Mouse (Mus musculus): Measurements from ENCODE around the gene Grcc10.

The Grcc10 gene

DNA sequence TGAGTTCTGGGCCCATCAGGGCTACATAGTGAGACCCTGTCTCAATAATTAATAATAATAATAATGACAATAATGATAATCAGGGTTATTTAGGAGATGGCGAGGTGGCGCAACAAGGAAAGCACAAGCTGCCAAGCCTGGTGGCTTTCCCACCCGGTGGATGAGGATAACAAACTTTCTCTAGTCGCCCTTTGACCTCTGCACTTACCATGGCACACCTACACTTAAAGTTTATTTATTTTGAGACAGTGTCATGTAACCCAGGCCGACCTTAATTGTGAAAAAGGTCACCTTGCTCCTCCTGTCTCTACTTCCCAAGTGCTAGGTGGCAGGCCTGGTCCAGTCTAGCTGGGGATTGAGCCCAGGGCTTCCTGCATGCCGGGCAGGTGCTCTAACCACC, 42.4 kb downstream of the Grcc10 start:
- DNase-seq = no peak

DNA sequence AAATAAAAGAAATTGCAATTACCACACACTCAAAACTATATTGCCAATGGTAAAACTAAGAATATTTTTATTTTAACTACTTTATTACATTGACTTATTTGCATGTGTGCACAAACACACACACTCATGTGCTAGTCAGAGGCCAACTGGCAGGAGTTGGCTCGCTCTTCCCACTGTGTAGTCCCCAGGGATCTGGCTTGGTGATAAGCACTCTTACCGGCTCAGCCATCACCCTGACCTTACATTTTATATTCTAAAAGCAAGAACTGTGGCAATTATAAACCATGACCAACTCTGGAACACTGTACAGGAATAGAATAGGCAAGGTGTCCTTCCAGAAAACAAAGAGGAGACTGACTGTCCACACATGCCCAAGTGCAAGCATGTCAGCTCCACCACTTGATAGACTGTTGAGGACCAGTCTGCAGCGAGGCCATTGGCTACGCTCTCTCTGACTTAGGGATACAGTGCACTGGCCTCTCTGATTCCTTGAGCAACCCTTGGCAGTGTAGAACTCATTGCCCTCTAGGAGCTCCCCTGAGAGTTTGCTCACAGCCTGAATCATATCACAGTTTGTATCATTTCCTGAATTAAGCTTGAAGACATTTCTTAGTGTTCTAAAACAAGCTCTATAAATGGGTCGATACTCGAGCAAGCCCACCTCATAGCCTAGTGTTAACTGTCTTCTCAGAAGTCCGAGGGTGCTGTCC, 44.6 kb downstream of the Grcc10 start:
- DNase-seq = no peak

DNA sequence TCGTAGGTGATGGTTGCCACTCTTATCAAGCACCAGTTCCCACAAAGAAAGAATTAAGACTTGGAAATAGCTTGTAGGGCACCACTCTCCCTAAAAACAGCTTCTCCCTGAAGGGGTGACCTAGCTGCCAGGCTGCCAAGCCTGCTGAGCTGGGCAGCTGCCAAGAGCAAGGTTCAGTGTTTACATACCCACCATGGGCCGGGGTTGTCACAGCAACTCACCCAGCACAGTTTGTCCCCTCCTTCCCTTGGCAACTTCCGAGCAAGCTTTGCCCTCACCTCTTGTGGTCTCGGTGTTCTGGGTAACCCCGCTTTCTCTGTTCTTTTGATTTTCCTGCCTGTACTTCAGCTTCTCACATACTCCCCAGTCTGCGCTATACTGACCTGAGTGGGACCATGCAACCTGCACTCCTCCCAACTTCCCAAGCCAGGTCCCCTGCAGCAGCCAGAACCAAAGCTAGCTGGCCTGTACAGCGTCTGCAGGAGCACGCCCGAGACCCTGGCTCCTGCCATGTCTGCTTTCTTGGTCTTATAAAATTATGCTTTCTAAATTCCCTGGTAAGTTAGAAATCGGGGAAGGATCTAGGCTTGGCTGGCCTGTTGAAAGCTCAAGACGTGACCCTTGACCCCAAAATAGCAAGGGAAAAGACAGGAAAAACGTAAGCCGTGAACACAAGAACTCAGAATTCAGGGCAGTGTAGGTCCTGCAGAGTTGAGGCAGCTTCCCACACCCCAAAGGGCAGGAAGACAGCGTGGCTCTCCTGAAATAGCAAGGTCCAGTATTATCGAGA, 46.8 kb downstream of the Grcc10 start:
- peak; percentile 59 for DNase-seq

DNA sequence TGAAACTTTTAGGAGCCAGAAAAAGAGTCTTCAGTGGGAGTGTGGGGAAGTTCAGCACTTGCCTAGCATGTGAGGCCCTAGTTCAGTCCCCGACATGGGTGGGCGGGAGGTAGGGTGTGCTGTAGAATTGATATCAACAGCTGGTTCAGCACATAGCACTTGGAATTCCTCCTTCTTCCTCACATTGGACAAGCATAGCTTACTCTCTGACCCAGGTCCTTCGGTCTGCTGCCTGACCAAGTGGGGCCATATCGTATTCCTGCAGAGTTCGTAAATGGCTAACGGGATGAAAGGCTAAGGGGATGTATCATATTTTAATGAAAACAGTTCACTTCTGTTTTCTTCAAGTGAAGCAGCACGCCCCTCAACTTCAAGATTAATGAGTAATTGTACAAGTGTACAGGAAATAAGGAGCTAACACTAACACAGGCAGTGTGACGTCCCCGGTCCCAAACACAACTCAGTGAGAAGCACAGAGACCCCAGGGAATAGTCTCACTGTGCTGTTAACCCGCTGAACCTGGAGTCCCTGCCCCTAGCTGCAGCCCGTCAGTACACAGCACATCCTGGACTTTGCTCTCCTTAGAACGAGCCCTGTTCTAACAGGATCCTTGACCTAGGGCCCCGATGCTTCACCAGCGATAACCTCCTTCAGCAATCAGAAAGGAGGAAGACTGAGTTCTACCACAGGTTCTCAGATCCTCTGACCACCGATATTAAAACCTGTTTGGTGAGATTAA, 47.8 kb downstream of the Grcc10 start:
- DNase-seq = no peak

DNA sequence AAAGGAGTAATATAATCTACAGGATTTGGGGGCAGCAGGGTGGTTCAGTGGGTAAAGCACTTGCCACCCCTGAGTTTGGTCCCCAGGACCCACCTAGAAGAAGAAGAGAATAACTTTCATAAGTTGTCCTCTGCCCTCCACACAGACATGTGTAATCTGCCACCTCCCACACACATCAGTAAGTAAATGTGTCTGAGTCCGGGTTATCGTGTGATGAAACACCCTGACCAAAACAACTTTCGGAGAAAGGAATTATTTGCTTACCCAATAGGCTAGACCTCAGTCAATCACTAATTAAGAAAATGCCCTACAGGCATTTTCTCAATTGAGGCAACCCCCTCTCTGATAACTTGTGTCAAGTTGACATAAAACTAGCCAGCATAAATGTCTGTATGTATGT, 50.7 kb downstream of the Grcc10 start:
- DNase-seq = no peak

Measured in cerebellum, adult 11 months (tissue).